Mouse (Mus musculus) embryonic facial prominence, embryonic 13.5 days (tissue): ENCODE measurements at regions not wholly inside any gene's neighbourhood (a gene's known extent, or its start where the extent isn't known, plus 50 kb on each side); places are given as distances from the start of the nearest gene placed in this dataset.

ENCODE experiments used
- ATAC-seq: fragments of 200-750 bp; cut with Nextera tagmentation; 2 replicates; pipeline ENCODE4 v1.8.0; 2017; ENCODE audit warnings: low read depth; ENCODE audit not compliant: insufficient number of reproducible peaks, insufficient read depth, low FRiP score, low TSS enrichment
- H3K27ac ChIP-seq: fragments of 300-500 bp; sonication (generic); 2 replicates; pipeline ENCODE4 v1.5.1; 2015; ENCODE audit warnings: moderate library complexity, mild to moderate bottlenecking, inconsistent platforms
- H3K27me3 ChIP-seq: fragments of 300-500 bp; sonication (generic); 2 replicates; pipeline ENCODE4 v1.6.1; 2015; ENCODE audit warnings: mild to moderate bottlenecking, inconsistent platforms
- H3K36me3 ChIP-seq: fragments of 300-500 bp; sonication (generic); 2 replicates; pipeline ENCODE4 v1.6.1; 2015; ENCODE audit warnings: mild to moderate bottlenecking, inconsistent platforms
- H3K4me1 ChIP-seq: fragments of 300-500 bp; sonication (generic); 2 replicates; pipeline ENCODE4 v1.6.1; 2015; ENCODE audit warnings: inconsistent platforms
- H3K4me2 ChIP-seq: fragments of 300-500 bp; sonication (generic); 2 replicates; pipeline ENCODE4 v1.6.1; 2015; ENCODE audit warnings: moderate library complexity, mild to moderate bottlenecking, inconsistent platforms
- H3K4me3 ChIP-seq: fragments of 300-500 bp; sonication (generic); 2 replicates; pipeline ENCODE4 v1.5.1; 2015; ENCODE audit warnings: mild to moderate bottlenecking, inconsistent platforms
- H3K9ac ChIP-seq: fragments of 300-500 bp; sonication (generic); 2 replicates; pipeline ENCODE4 v1.6.1; 2015; ENCODE audit warnings: mild to moderate bottlenecking, inconsistent platforms
- H3K9me3 ChIP-seq: fragments of 300-500 bp; sonication (generic); 2 replicates; pipeline ENCODE4 v1.6.1; 2016; ENCODE audit warnings: inconsistent platforms
- WGBS: fragments of 180-500 bp; shearing (Covaris S2); methylation state at CpG from one replicate; pipeline ENCODE4 v1.1.7; 2015; ENCODE audit warnings: mixed read lengths; 5-methylcytosine and 5-hydroxymethylcytosine counted together

DNA sequence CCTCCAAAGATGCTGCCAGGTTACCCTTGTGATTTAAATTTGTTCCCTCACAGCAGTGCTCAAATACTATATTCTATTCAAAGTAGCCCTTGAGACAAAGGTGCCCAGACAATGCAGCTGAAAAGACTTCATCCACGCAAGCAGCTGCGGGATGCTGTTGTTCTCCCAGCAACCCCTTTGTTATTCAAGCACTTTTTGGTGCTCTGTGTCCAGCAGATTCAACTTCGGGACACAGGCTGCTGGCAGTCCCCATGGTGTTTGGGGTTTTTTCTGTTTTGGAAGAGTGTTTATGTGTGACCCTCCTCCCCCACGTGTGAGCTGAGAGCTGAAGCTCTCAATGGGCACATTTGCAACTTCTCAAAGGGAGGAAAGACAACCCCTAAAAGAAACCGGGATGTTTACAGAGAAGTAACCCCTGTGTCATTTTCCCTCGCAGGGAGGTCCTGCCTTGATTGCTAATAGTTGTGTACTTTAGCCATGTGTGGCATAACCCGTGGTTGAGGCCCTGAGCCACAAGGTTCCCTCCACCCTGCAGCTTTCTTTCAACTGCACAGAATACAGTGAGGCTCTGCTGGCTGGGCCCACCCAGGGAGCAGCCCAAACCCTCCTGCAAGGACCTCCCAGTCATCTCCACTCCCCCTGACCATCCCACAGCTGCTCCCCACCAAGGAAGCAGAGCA is 108.9 kb downstream of the Hsd17b3 start:
- Histone ChIP-seq H3K4me2 (no peak overlapping the region), H3K36me3 (no peaks in the 10 kb centered on the region), H3K4me3 (no peak overlapping the region), H3K4me1 (peaks cover 32% of the 10 kb centered on the region), H3K27me3 (no peaks in the 10 kb centered on the region), H3K9ac (no peak overlapping the region), H3K27ac (peak overlapping the region; percentile 69), H3K9me3 (no peaks in the 10 kb centered on the region)
- ATAC-seq: peak; percentile 83
- 14% methylated on average over 7 of the region's 7 CpGs for WGBS

GRCm38 (mm10) chr13:63979581-63979980 is 109.4 kb downstream of the Hsd17b3 start:
- Histone ChIP-seq H3K36me3 (no peaks in the 10 kb centered on the region), H3K27ac (peak overlapping the region; percentile 69), H3K4me3 (no peak overlapping the region), H3K9ac (no peak overlapping the region), H3K4me2 (no peak overlapping the region), H3K9me3 (no peaks in the 10 kb centered on the region), H3K4me1 (peaks cover 28% of the 10 kb centered on the region), H3K27me3 (no peaks in the 10 kb centered on the region)
- no peak for ATAC-seq
- WGBS: 21% methylated on average over 1 of the region's 1 CpGs

DNA sequence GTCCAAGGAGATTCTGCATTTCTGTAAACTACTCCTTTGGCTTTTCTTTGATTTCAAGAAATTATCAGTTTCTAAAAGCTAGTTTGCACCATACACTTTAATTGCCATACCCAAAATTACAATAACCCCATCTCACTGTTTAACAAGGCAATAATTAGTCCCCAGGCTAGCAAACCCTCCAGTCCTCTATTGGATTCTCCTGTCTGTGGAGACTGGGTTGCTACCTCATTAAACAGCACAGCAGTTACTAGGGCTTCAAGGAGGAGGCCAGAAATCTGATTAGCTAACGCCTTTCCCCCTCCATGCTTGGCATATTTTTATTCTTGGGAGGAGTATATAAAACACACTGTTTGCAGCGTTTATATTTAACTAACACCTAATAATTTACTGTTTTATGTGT is 119.1 kb downstream of the Hsd17b3 start:
- Histone ChIP-seq H3K9ac (no peak overlapping the region), H3K27me3 (no peaks in the 10 kb centered on the region), H3K4me3 (no peak overlapping the region), H3K36me3 (no peaks in the 10 kb centered on the region), H3K4me1 (no peaks in the 10 kb centered on the region), H3K9me3 (no peaks in the 10 kb centered on the region), H3K27ac (no peak overlapping the region), H3K4me2 (no peak overlapping the region)
- ATAC-seq: no peak
- WGBS: 76% methylated on average over 2 of the region's 2 CpGs

- H3K4me2 ChIP-seq: no peak overlapping the region
- H3K27me3 ChIP-seq: no peaks in the 10 kb centered on the region
- WGBS: 39% methylated on average over 3 of the region's 3 CpGs
- no peaks in the 10 kb centered on the region for H3K36me3 ChIP-seq
- H3K9me3 ChIP-seq: no peaks in the 10 kb centered on the region
- H3K4me3 ChIP-seq: no peak overlapping the region
- H3K9ac ChIP-seq: no peak overlapping the region
- ATAC-seq: no peak
- no peak overlapping the region for H3K27ac ChIP-seq
- no peaks in the 10 kb centered on the region for H3K4me1 ChIP-seq
These were observed 120.4 kb downstream of the Hsd17b3 start for GRCm38 (mm10) chr13:63968623-63969022.

DNA sequence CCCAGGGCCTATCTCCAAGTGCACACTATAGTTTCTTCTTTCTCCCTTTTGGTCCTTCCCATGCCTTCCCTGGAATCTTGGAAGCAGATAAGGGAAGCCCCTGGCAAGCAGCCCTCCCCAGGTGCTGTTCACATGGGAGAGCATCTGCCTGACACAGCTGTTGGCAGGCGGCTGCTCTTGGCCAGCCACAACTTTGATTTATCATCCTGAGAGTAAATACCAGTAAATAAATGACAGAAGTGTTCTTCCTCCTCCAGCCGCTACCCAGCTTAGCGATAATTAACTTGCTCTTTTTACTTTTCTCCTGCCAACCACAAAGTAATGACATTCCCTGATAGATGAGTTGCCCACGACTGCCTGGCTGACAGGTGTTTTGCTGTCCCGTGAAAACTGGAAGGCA is 131.9 kb downstream of the Hsd17b3 start:
- H3K4me3 ChIP-seq: no peak overlapping the region
- no peak overlapping the region for H3K9ac ChIP-seq
- ATAC-seq: no peak
- peaks cover under 1% of the 10 kb centered on the region for H3K4me1 ChIP-seq
- H3K27me3 ChIP-seq: no peaks in the 10 kb centered on the region
- H3K9me3 ChIP-seq: peaks cover 7% of the 10 kb centered on the region; the same call in 1 of the 2 replicates
- H3K27ac ChIP-seq: no peak overlapping the region
- H3K36me3 ChIP-seq: no peaks in the 10 kb centered on the region
- WGBS: 62% methylated on average over 5 of the region's 5 CpGs
- no peak overlapping the region for H3K4me2 ChIP-seq

DNA sequence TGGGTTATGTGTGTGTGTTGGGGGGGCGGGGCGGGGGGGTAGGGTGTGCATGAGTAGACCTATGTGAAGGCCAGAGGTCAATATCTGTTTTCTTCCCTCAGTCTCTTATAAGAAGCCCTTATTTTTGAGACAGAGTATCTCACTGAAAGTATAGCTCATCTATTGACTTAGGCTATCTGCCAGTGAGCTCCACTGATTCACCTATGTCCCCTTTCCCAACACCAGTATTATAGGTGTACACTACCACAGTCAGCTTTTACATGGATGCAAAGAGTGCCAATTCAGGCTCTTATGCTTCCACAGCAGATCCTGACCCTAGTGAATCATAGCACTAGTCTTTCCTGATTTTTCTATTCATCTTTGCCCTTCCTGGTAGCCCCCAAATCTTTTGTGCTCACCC is 134.7 kb downstream of the Hsd17b3 start:
- Histone ChIP-seq H3K36me3 (no peaks in the 10 kb centered on the region), H3K4me2 (no peak overlapping the region), H3K27me3 (peaks cover 11% of the 10 kb centered on the region), H3K9me3 (peaks cover 7% of the 10 kb centered on the region; the same call in 1 of the 2 replicates), H3K9ac (no peak overlapping the region), H3K4me1 (peaks cover 14% of the 10 kb centered on the region), H3K27ac (no peak overlapping the region), H3K4me3 (no peak overlapping the region)
- no peak for ATAC-seq
- 90% methylated on average over 2 of the region's 2 CpGs for WGBS

- no peak for ATAC-seq
- no peak overlapping the region for H3K4me2 ChIP-seq
- H3K27me3 ChIP-seq: peaks cover 16% of the 10 kb centered on the region
- WGBS: 27% methylated on average over 9 of the region's 9 CpGs
- peaks cover 14% of the 10 kb centered on the region for H3K4me1 ChIP-seq
- peak overlapping the region; percentile 39; the same call in 1 of the 2 replicates for H3K27ac ChIP-seq
- H3K9ac ChIP-seq: no peak overlapping the region
- H3K9me3 ChIP-seq: no peaks in the 10 kb centered on the region
- no peaks in the 10 kb centered on the region for H3K36me3 ChIP-seq
- H3K4me3 ChIP-seq: no peak overlapping the region
These were observed 136.9 kb downstream of the Hsd17b3 start for GRCm38 (mm10) chr13:63951922-63952734.

- no peak overlapping the region for H3K9ac ChIP-seq
- H3K4me2 ChIP-seq: no peak overlapping the region
- 38% methylated on average over 8 of the region's 8 CpGs for WGBS
- H3K4me3 ChIP-seq: no peak overlapping the region
- H3K36me3 ChIP-seq: no peaks in the 10 kb centered on the region
- peaks cover 16% of the 10 kb centered on the region for H3K27me3 ChIP-seq
- peaks cover 14% of the 10 kb centered on the region for H3K4me1 ChIP-seq
- no peak for ATAC-seq
- no peak overlapping the region for H3K27ac ChIP-seq
- no peaks in the 10 kb centered on the region for H3K9me3 ChIP-seq
These were observed 136.1 kb downstream of the Ercc6l2 start for GRCm38 (mm10) chr13:63951136-63951535.
